Mouse (Mus musculus) cortical plate, adult 2 months (tissue): ENCODE measurements around the gene Tnik. TPM values are rescaled to one million over a fixed set of nuclear protein-coding genes. Genes with fewer than 3 reads are reported as not detected.

ENCODE experiments used
- H3K27ac ChIP-seq: fragments of 200-500 bp; 2 replicates; pipeline ENCODE4 v1.5.1; 2012; ENCODE audit warnings: low read length, control low read depth, inconsistent platforms; ENCODE audit not compliant: insufficient read depth
- H3K4me1 ChIP-seq: fragments of 200-500 bp; 2 replicates; pipeline ENCODE4 v1.6.1; 2011; ENCODE audit warnings: low read length; ENCODE audit not compliant: control insufficient read depth, insufficient read depth
- H3K4me3 ChIP-seq: fragments of 200-500 bp; 2 replicates; pipeline ENCODE4 v1.5.1; 2011; ENCODE audit warnings: mild to moderate bottlenecking, low read length, control low read depth; ENCODE audit not compliant: insufficient read depth
- CTCF ChIP-seq: fragments of 200-500 bp; IDR thresholded peaks from 2 replicates; pipeline ENCODE4 v1.5.1; 2011; ENCODE audit warnings: mild to moderate bottlenecking, control low read depth, low read length; ENCODE audit not compliant: insufficient read depth; ENCODE audit errors: extremely low read depth
- POLR2A ChIP-seq: fragments of 200-500 bp; IDR thresholded peaks from 2 replicates; pipeline ENCODE4 v1.6.1; 2011; ENCODE audit warnings: mild to moderate bottlenecking, low read length, control low read depth; ENCODE audit not compliant: insufficient read depth; ENCODE audit errors: extremely low read depth
- polyA plus RNA-seq: library from polyadenylated mRNA; depleted of rRNA; stranded (reverse); fragments of >200 nt; gene quantifications from 2 replicates; pipeline ENCODE4 v1.2.3, GENCODE M21; 2012

The Tnik gene
- polyA plus RNA-seq, 1 experiment: 95.8 TPM

DNA sequence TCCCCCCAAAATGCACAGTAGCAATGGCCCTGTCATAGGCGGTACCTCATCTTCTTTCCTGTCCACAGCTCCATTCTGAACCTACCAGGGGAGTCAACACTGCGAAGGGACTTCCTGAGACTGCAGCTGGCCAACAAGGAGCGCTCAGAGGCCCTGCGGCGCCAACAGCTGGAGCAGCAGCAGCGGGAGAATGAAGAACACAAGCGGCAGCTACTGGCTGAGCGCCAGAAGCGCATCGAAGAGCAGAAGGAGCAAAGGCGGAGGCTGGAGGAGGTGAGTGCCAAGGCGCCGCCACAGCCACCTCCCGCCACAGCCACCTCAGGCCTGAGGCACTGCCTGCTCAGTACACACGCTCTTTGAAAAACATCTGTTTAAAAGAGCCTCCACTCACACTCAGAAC lies 314.3 kb downstream of the Tnik start:
- Histone ChIP-seq H3K4me3 (no peak overlapping the region), H3K27ac (no peak overlapping the region)
- TF ChIP-seq CTCF (no peak), POLR2A (no peak)

GRCm38 (mm10) chr3:28578950-28579615 lies 316.1 kb downstream of the Tnik start:
- Histone ChIP-seq H3K27ac (no peak overlapping the region), H3K4me1 (peaks cover 6% of the 10 kb centered on the region), H3K4me3 (no peak overlapping the region)
- no peak for TF ChIP-seq CTCF
- TF ChIP-seq POLR2A: no peak

More for the DNA sequence above, 314.3 kb downstream of the Tnik start:
- peaks cover 6% of the 10 kb centered on the region for H3K4me1 ChIP-seq

GRCm38 (mm10) chr3:28585750-28586465 lies 322.9 kb downstream of the Tnik start:
- TF ChIP-seq CTCF (no peak), POLR2A (no peak)
- Histone ChIP-seq H3K4me3 (no peak overlapping the region), H3K4me1 (peaks cover 2% of the 10 kb centered on the region), H3K27ac (no peak overlapping the region)

DNA sequence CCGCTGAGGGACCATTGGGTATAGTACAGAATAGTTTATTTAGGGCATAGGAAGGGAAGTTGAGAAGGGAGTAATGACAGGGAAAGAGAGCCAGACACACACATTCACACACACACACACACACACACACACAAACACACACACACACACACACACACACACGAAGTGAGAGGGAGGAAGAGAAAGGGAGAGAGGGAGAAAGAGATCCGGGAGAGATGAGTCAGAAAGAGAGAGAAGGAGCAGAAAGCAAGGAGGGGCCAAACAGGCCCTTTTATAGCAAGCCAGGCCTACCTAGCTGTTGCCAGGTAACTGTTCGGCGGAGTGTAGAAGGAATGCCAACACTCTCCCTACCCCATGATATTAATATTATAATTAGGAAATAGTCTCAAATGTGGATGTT lies 324.8 kb downstream of the Tnik start:
- H3K27ac ChIP-seq: no peak overlapping the region
- TF ChIP-seq CTCF (no peak), POLR2A (no peak)
- H3K4me3 ChIP-seq: no peak overlapping the region
- peaks cover 2% of the 10 kb centered on the region for H3K4me1 ChIP-seq

DNA sequence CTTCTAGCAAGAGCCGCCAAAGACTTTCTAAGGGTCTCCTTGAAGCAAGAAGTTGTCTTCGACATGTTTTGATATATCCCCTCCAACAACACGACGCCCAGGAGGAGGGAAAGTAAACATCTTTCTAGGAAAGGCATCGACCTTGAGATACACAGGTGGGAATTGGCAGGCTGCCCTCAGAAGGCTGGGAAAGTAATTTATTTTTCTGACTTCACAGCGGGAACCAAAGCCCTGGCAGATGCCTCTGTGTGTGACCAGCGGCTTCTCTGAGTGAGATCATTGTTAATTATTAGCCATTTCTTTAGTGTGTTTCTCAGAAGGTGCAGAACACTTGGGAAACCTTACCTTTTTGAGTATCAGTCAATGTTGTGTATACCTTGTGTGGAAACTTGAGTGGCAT lies 328.3 kb downstream of the Tnik start:
- H3K4me3 ChIP-seq: no peak overlapping the region
- no peak overlapping the region for H3K27ac ChIP-seq
- peaks cover 2% of the 10 kb centered on the region for H3K4me1 ChIP-seq
- TF ChIP-seq POLR2A (no peak), CTCF (no peak)

GRCm38 (mm10) chr3:28593922-28594321 lies 330.9 kb downstream of the Tnik start:
- H3K4me1 ChIP-seq: no peaks in the 10 kb centered on the region
- TF ChIP-seq CTCF (no peak), POLR2A (no peak)
- no peak overlapping the region for H3K27ac ChIP-seq
- H3K4me3 ChIP-seq: no peak overlapping the region

DNA sequence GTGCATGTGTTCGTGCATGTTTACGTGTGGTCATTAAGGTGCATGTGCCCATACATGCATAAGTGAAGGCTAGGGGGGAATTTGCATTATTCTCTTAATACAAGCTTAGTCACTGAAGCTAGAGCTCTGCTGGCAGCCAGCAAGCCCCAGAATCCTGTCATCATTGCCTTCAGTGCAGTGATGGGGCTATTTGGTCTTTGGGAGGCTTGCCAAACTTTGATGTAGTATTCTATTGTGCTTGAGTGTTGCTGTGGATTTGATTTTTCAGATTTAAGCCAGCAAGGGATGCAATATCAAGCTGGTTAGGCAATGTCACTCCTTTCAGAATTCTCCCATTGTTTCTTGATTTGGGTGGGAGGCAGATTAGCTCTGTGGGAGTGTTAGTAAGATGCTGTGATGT lies 336.5 kb downstream of the Tnik start:
- Histone ChIP-seq H3K27ac (no peak overlapping the region; the same call in 1 of the 2 replicates), H3K4me3 (no peak overlapping the region), H3K4me1 (no peaks in the 10 kb centered on the region)
- TF ChIP-seq POLR2A: no peak
- no peak for TF ChIP-seq CTCF

DNA sequence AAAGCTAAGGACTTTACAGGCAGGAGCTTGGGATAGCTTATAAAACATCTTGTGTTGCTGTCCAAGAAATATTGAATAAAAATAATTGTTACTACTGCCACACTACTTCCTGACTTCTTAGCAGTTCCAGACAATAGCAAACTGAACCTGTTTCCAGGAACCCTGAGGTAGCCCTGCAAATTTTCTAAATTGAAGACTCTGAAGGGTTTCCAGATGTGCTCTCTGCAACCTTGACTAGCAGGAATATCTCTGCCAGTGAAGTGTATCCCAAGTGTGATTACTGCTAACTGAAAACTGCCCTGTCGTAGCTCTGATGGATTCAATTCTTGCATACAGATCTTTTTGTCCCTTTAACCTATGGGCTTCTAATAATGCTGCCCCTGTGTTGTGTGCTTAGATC lies 343.7 kb downstream of the Tnik start:
- TF ChIP-seq POLR2A: no peak
- TF ChIP-seq CTCF: no peak
- Histone ChIP-seq H3K4me3 (no peak overlapping the region), H3K27ac (no peak overlapping the region), H3K4me1 (no peaks in the 10 kb centered on the region)

GRCm38 (mm10) chr3:28612330-28612729 lies 349.3 kb downstream of the Tnik start:
- TF ChIP-seq POLR2A: no peak
- TF ChIP-seq CTCF: no peak
- no peak overlapping the region for H3K4me3 ChIP-seq
- H3K4me1 ChIP-seq: peaks cover 7% of the 10 kb centered on the region
- no peak overlapping the region; the same call in 1 of the 2 replicates for H3K27ac ChIP-seq

DNA sequence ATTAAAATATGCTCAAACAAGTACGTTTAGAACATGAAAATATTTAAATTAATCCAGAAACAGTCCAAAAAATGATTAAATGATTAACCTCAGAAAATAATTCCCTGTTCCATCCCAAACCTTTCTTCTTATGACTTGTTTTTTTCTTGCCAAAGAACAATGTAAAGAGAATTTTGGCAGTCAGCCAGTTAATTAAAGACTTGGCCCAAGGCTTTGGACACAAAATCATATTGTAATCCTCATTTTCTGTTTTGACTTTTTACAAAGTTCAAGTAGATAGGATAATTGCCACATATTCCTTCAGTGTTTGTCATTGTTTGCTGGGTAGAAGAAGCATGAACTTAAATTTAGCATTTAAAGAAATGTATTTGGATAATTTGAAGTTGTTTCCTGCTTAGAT lies 353.4 kb downstream of the Tnik start:
- H3K27ac ChIP-seq: no peak overlapping the region
- H3K4me3 ChIP-seq: no peak overlapping the region
- peaks cover 7% of the 10 kb centered on the region for H3K4me1 ChIP-seq
- TF ChIP-seq POLR2A (no peak), CTCF (no peak)
